Mouse (Mus musculus): ENCODE results near the gene Plxnb3. TPM values are rescaled to one million over a fixed set of nuclear protein-coding genes. Genes with fewer than 3 reads are reported as not detected.

Plxnb3 gene
- polyA plus RNA-seq, 1 experiment from 2014 or later, result 0.46 TPM

Other genes starting within 250 kb of the Plxnb3 start
- 13.3 and 17.4 TPM in 2 replicates for gene Dusp9, start 117.7 kb upstream of the Plxnb3 start, polyA plus RNA-seq (2015; fragmentation: Nextera tagmentation; extraction: Ambion mirVana)
- 15.6 and 18.8 TPM in 2 replicates for gene Pnck, start 97.0 kb upstream of the Plxnb3 start, polyA plus RNA-seq (2015; fragmentation: Nextera tagmentation; extraction: Ambion mirVana)
- 9.7 and 10.1 TPM in 2 replicates for gene Slc6a8, start 83.9 kb upstream of the Plxnb3 start, polyA plus RNA-seq (2015; fragmentation: Nextera tagmentation; extraction: Ambion mirVana)
- gene Bcap31, start 40.9 kb upstream of the Plxnb3 start, polyA plus RNA-seq (2015; fragmentation: Nextera tagmentation; extraction: Ambion mirVana), result 208 and 226 TPM in 2 replicates
- 13.9 and 15.4 TPM in 2 replicates for gene Abcd1, start 40.5 kb upstream of the Plxnb3 start, polyA plus RNA-seq (2015; fragmentation: Nextera tagmentation; extraction: Ambion mirVana)
- 3.0 and 3.5 TPM in 2 replicates for gene Srpk3, start 17.3 kb downstream of the Plxnb3 start, polyA plus RNA-seq (2015; fragmentation: Nextera tagmentation; extraction: Ambion mirVana)
- gene Idh3g, start 29.8 kb downstream of the Plxnb3 start, polyA plus RNA-seq (2015; fragmentation: Nextera tagmentation; extraction: Ambion mirVana), result 204 and 207 TPM in 2 replicates
- 182 and 192 TPM in 2 replicates for gene Ssr4, start 29.9 kb downstream of the Plxnb3 start, polyA plus RNA-seq (2015; fragmentation: Nextera tagmentation; extraction: Ambion mirVana)
- gene Pdzd4, start 67.9 kb downstream of the Plxnb3 start, polyA plus RNA-seq (2015; fragmentation: Nextera tagmentation; extraction: Ambion mirVana), result 1.7 and 2.1 TPM in 2 replicates
- 0.07 and 0.17 TPM in 2 replicates for gene Avpr2, start 135.0 kb downstream of the Plxnb3 start, polyA plus RNA-seq (2015; fragmentation: Nextera tagmentation; extraction: Ambion mirVana)
- 3.2 and 4.3 TPM in 2 replicates for gene L1cam, start 139.0 kb downstream of the Plxnb3 start, polyA plus RNA-seq (2015; fragmentation: Nextera tagmentation; extraction: Ambion mirVana)
- gene Arhgap4, start 164.8 kb downstream of the Plxnb3 start, polyA plus RNA-seq (2015; fragmentation: Nextera tagmentation; extraction: Ambion mirVana), result 3.3 and 3.4 TPM in 2 replicates
- 132 and 151 TPM in 2 replicates for gene Naa10, start 164.9 kb downstream of the Plxnb3 start, polyA plus RNA-seq (2015; fragmentation: Nextera tagmentation; extraction: Ambion mirVana)
- gene Renbp, start 173.8 kb downstream of the Plxnb3 start, polyA plus RNA-seq (2015; fragmentation: Nextera tagmentation; extraction: Ambion mirVana), result 25.7 and 27.6 TPM in 2 replicates
- 58.1 and 65.4 TPM in 2 replicates for gene Hcfc1, start 209.3 kb downstream of the Plxnb3 start, polyA plus RNA-seq (2015; fragmentation: Nextera tagmentation; extraction: Ambion mirVana)